Mouse (Mus musculus) embryonic fibroblast, embryonic 13.5 days (primary cell): ENCODE measurements around the gene Auts2. TPM values are rescaled to one million over a fixed set of nuclear protein-coding genes. Genes with fewer than 3 reads are reported as not detected.

Experiments
- H3K27ac ChIP-seq: 2 replicates; pipeline ENCODE4 v1.5.1; 2012; ENCODE audit warnings: low read length, control low read depth, inconsistent platforms; ENCODE audit not compliant: insufficient read depth
- H3K4me1 ChIP-seq: 2 replicates; pipeline ENCODE4 v1.6.1; 2011; ENCODE audit warnings: low read length; ENCODE audit not compliant: control insufficient read depth, insufficient read depth
- H3K4me3 ChIP-seq: 2 replicates; pipeline ENCODE4 v1.5.1; 2011; ENCODE audit warnings: mild to moderate bottlenecking, control low read depth, low read length; ENCODE audit not compliant: insufficient read depth
- CTCF ChIP-seq: IDR thresholded peaks from 2 replicates; pipeline ENCODE4 v1.5.1; 2011; ENCODE audit warnings: mild to moderate bottlenecking, control low read depth, low read length, moderate library complexity, borderline replicate concordance; ENCODE audit not compliant: insufficient read depth
- POLR2A ChIP-seq: IDR thresholded peaks from 2 replicates; pipeline ENCODE4 v1.6.1; 2011; ENCODE audit warnings: low read depth, mild to moderate bottlenecking, control low read depth, low read length, moderate library complexity
- polyA plus RNA-seq: library from polyadenylated mRNA; stranded (reverse); fragments of >200 nt; gene quantifications from 2 replicates; pipeline ENCODE4 v1.2.4, GENCODE M21; 2011; ENCODE audit warnings: low read depth; ENCODE audit not compliant: missing spikeins, insufficient read length

The Auts2 gene
- polyA plus RNA-seq, 1 experiment = 26.0 TPM

GRCm38 (mm10) chr5:131851597-131852453, 691.3 kb downstream of the Auts2 start:
- Histone ChIP-seq H3K4me3 (no peak overlapping the region), H3K27ac (no peak overlapping the region), H3K4me1 (0 out of 2 replicates have a peak, but pooled peaks cover 2% of the 10 kb centered on the region)
- TF ChIP-seq POLR2A (no peak), CTCF (no peak)

GRCm38 (mm10) chr5:131850632-131851335, 692.4 kb downstream of the Auts2 start:
- no peak overlapping the region for H3K4me3 ChIP-seq
- no peak for TF ChIP-seq CTCF
- TF ChIP-seq POLR2A = no peak
- no peak overlapping the region for H3K27ac ChIP-seq
- H3K4me1 ChIP-seq = no peaks in the 10 kb centered on the region

GRCm38 (mm10) chr5:131849644-131850043, 693.5 kb downstream of the Auts2 start:
- no peak overlapping the region for H3K4me3 ChIP-seq
- H3K27ac ChIP-seq = no peak overlapping the region
- no peak for TF ChIP-seq POLR2A
- H3K4me1 ChIP-seq = no peaks in the 10 kb centered on the region

- no peak overlapping the region for H3K27ac ChIP-seq
- H3K4me1 ChIP-seq = no peaks in the 10 kb centered on the region
- no peak for TF ChIP-seq CTCF
- no peak for TF ChIP-seq POLR2A
- H3K4me3 ChIP-seq = no peak overlapping the region
Observed at GRCm38 (mm10) chr5:131844519-131844800, 698.7 kb downstream of the Auts2 start.

GRCm38 (mm10) chr5:131843766-131844518, 699.2 kb downstream of the Auts2 start:
- H3K4me3 ChIP-seq = no peak overlapping the region
- TF ChIP-seq POLR2A = no peak
- no peak for TF ChIP-seq CTCF

GRCm38 (mm10) chr5:131839657-131840315, 703.4 kb downstream of the Auts2 start:
- Histone ChIP-seq H3K27ac (no peak overlapping the region), H3K4me3 (no peak overlapping the region), H3K4me1 (no peaks in the 10 kb centered on the region)
- TF ChIP-seq CTCF = no peak
- TF ChIP-seq POLR2A = no peak

More at GRCm38 (mm10) chr5:131843766-131844518, 699.2 kb downstream of the Auts2 start:
- Histone ChIP-seq H3K27ac (no peak overlapping the region), H3K4me1 (no peaks in the 10 kb centered on the region)

GRCm38 (mm10) chr5:131839023-131839422, 704.1 kb downstream of the Auts2 start:
- no peak overlapping the region for H3K27ac ChIP-seq
- no peaks in the 10 kb centered on the region for H3K4me1 ChIP-seq
- no peak for TF ChIP-seq CTCF
- TF ChIP-seq POLR2A = no peak
- H3K4me3 ChIP-seq = no peak overlapping the region

- Histone ChIP-seq H3K4me3 (no peak overlapping the region), H3K4me1 (no peaks in the 10 kb centered on the region), H3K27ac (no peak overlapping the region)
- TF ChIP-seq POLR2A (no peak), CTCF (no peak)
Observed at GRCm38 (mm10) chr5:131838064-131838463, 705.1 kb downstream of the Auts2 start.

GRCm38 (mm10) chr5:131836014-131836735, 707.0 kb downstream of the Auts2 start:
- H3K4me1 ChIP-seq = no peaks in the 10 kb centered on the region
- TF ChIP-seq POLR2A = no peak
- no peak for TF ChIP-seq CTCF
- H3K4me3 ChIP-seq = no peak overlapping the region
- no peak overlapping the region for H3K27ac ChIP-seq
